Mouse (Mus musculus) liver, embryonic 13.5 days (tissue): ENCODE measurements at regions not wholly inside any gene's neighbourhood (a gene's known extent, or its start where the extent isn't known, plus 50 kb on each side); places are given as distances from the start of the nearest gene placed in this dataset.
A peak's percentile ranks its signal among the peaks of the same experiment; 100 is the strongest.

ENCODE experiments used
- ATAC-seq: fragments of 200-750 bp; cut with Nextera tagmentation; 2 replicates; pipeline ENCODE4 v1.8.0; 2017; ENCODE audit warnings: low read depth, mild to moderate bottlenecking, moderate number of reproducible peaks, moderate library complexity
- DNase-seq: peaks from one replicate; pipeline ENCODE4 v3.0.0; 2022
- H3K27ac ChIP-seq: fragments of 300-500 bp; sonication (generic); 2 replicates; pipeline ENCODE4 v1.5.1; 2015; ENCODE audit warnings: moderate library complexity, mild to moderate bottlenecking, inconsistent platforms
- H3K27me3 ChIP-seq: fragments of 300-500 bp; sonication (generic); 2 replicates; pipeline ENCODE4 v1.6.1; 2015; ENCODE audit warnings: mild to moderate bottlenecking, inconsistent platforms
- H3K36me3 ChIP-seq: fragments of 300-500 bp; sonication (generic); 2 replicates; pipeline ENCODE4 v1.6.1; 2015; ENCODE audit warnings: mild to moderate bottlenecking, inconsistent platforms
- H3K4me1 ChIP-seq: fragments of 300-500 bp; sonication (generic); replicated peaks from 2 replicates; pipeline ENCODE4 v1.6.1; 2015; ENCODE audit warnings: inconsistent platforms
- H3K4me2 ChIP-seq: fragments of 300-500 bp; sonication (generic); 2 replicates; pipeline ENCODE4 v1.6.1; 2015; ENCODE audit warnings: inconsistent platforms, mild to moderate bottlenecking, moderate library complexity
- H3K4me3 ChIP-seq: fragments of 300-500 bp; sonication (generic); replicated peaks from 2 replicates; pipeline ENCODE4 v1.5.1; 2015; ENCODE audit warnings: mild to moderate bottlenecking, inconsistent platforms
- H3K9ac ChIP-seq: fragments of 300-500 bp; sonication (generic); 2 replicates; pipeline ENCODE4 v1.6.1; 2015; ENCODE audit warnings: mild to moderate bottlenecking, inconsistent platforms
- H3K9me3 ChIP-seq: fragments of 300-500 bp; sonication (generic); replicated peaks from 2 replicates; pipeline ENCODE4 v1.6.1; 2016; ENCODE audit warnings: inconsistent platforms
- WGBS: fragments of 180-500 bp; shearing (Covaris S2); methylation state at CpG from one replicate; pipeline ENCODE4 v1.1.7; 2015; ENCODE audit not compliant: insufficient replicate concordance; 5-methylcytosine and 5-hydroxymethylcytosine counted together

- Histone ChIP-seq H3K9ac (no peak overlapping the region), H3K4me2 (no peak overlapping the region), H3K27ac (no peak overlapping the region), H3K4me3 (no peak overlapping the region), H3K4me1 (no peaks in the 10 kb centered on the region), H3K27me3 (no peaks in the 10 kb centered on the region), H3K36me3 (no peaks in the 10 kb centered on the region), H3K9me3 (no peaks in the 10 kb centered on the region)
- DNase-seq (no peak), ATAC-seq (no peak)
- WGBS: 49% methylated on average over 7 of the region's 7 CpGs
Measured at GRCm38 (mm10) chr13:42244240-42245086, 56.8 kb upstream of the Edn1 start.

DNA sequence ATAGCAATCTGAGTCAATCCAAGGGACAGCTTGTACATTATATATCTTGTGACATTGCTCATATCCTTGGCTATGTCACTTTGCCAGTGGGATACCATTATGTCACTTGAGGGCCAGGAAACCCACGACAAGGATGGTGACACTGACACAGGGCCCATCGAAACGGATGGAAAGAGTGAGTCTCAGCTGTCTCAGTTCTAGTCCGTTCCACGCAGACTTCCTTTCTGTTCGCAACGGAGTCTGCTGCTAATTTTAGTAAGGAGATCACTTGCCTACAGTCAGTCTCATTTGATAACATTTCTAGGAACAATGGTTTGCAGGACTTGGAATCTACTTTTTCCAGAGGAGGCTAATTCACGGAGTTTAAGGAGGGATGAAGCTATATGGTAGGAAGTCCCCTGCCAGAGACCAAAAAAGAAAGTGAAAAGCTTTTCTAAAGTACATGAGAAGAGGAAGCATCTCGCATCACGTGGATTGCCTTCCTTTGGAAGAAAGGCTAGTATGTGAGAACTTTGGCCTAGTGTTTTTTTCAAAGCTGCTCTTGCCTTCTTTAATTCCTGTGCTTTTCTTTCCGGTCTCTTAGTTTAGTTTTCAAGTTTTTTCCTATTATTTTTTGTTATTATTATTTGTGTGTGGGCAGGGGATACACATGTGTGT, 55.4 kb upstream of the Edn1 start:
- H3K4me3 ChIP-seq: 0 out of 2 replicates have a peak overlapping the region, but pooled peaks have one; percentile 6
- H3K27ac ChIP-seq: no peak overlapping the region

More for the DNA sequence above, 55.4 kb upstream of the Edn1 start:
- no peaks in the 10 kb centered on the region for H3K9me3 ChIP-seq
- H3K27me3 ChIP-seq: no peaks in the 10 kb centered on the region
- no peaks in the 10 kb centered on the region for H3K36me3 ChIP-seq
- no peak for DNase-seq
- H3K4me1 ChIP-seq: no peaks in the 10 kb centered on the region
- 28% methylated on average over 11 of the region's 11 CpGs for WGBS
- no peak overlapping the region for H3K4me2 ChIP-seq
- no peak overlapping the region for H3K9ac ChIP-seq
- ATAC-seq: no peak
